8 mouse cellular contexts compared by ENCODE assay signal in the genomic region with DNA sequence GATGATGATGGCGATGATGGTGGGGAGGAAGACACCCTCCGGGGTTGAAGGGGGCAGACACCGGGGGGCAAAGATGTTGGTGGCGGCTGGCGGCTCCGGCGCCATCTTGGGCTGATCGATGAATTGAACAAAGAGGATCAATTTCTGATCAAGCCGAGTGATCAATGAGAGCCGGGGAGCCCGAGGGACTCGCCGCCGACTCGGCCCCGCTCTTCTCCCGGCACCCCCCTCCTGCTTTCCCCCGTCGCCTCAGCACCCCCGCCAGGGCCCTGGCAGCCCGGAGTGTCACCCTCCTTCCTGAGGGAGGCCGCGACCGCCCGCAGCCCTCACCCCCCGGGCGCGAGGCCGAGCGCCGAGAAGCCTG. TPM values are rescaled to one million over a fixed set of nuclear protein-coding genes. Genes with fewer than 3 reads are reported as not detected.
DNase-seq lines count a peak whose midpoint lies in the region; ATAC-seq and TF ChIP-seq lines count a peak whose summit lies in the region.

No protein-coding gene starts in this region.

- peak overlapping the region; percentile 96 for H3K9ac ChIP-seq in heart, embryonic 16.5 days (ENCODE audit: low read length)
- peak overlapping the region; percentile 84 for H3K9ac ChIP-seq in liver, postnatal 0 days (replicated peaks)

- peak overlapping the region; percentile 96 for H3K27ac ChIP-seq in heart, embryonic 16.5 days (ENCODE audit: low read length)
- peak overlapping the region; percentile 80 for H3K27ac ChIP-seq in liver, postnatal 0 days (ENCODE audit: low read depth)

- H3K4me1 ChIP-seq in heart, embryonic 16.5 days (ENCODE audit: control insufficient read depth, insufficient read depth, low read length), result peaks cover 16% of the 10 kb centered on the region
- peaks cover 9% of the 10 kb centered on the region for H3K4me1 ChIP-seq in liver, postnatal 0 days (ENCODE audit: insufficient read depth)

- H3K36me3 ChIP-seq in heart, embryonic 16.5 days (ENCODE audit: control insufficient read depth, insufficient read depth), result no peaks in the 10 kb centered on the region
- no peaks in the 10 kb centered on the region for H3K36me3 ChIP-seq in liver, postnatal 0 days (replicated peaks; ENCODE audit: insufficient read depth, low read length)

- DNase-seq in kidney, adult 9 months, result peak; percentile 37
- no peak for DNase-seq in kidney, postnatal 14 days
- DNase-seq in urinary bladder, postnatal 10 days (ENCODE audit: low spot score), result peak; percentile 14
- DNase-seq in urinary bladder, postnatal 4 days (ENCODE audit: low spot score in 2 of 2), result no peak
- DNase-seq in liver, postnatal 0 days, result no peak
- DNase-seq in adipocyte (ENCODE audit: low spot score) (no peak), MN1 (ENCODE audit: low spot score) (no peak)

- H3K4me3 ChIP-seq in heart, embryonic 16.5 days (ENCODE audit: low read length), result peak overlapping the region; percentile 77
- peak overlapping the region; percentile 99 for H3K4me3 ChIP-seq in liver, postnatal 0 days (ENCODE audit: low read depth, low read length)

- WGBS in heart, embryonic 16.5 days, result under 1% methylated on average over 30 of the region's 31 CpGs
- under 1% methylated on average over 27 of the region's 31 CpGs for WGBS in liver, postnatal 0 days (ENCODE audit: insufficient replicate concordance)

- peak overlapping the region; percentile 95 for H3K4me2 ChIP-seq in heart, embryonic 16.5 days (ENCODE audit: low read depth, low read length)
- H3K4me2 ChIP-seq in liver, postnatal 0 days (ENCODE audit: low read depth, low read length), result peak overlapping the region; percentile 100

- H3K9me3 ChIP-seq in heart, embryonic 16.5 days (replicated peaks; ENCODE audit: control insufficient read depth, low read length), result no peaks in the 10 kb centered on the region
- H3K9me3 ChIP-seq in liver, postnatal 0 days (ENCODE audit: low read length), result no peaks in the 10 kb centered on the region

- no peak for TF ChIP-seq EP300 in liver, postnatal 0 days (IDR thresholded peaks at IDR 0.05; ENCODE audit: low read depth)

- TF ChIP-seq CTCF in liver, postnatal 0 days (IDR thresholded peaks at IDR 0.05; ENCODE audit: low read depth), result no peak

- peak; percentile 26 for ATAC-seq in heart, embryonic 16.5 days (replicated peaks; ENCODE audit: extremely low read depth, insufficient read depth, low FRiP score)
- peak; percentile 49 for ATAC-seq in liver, postnatal 0 days

- H3K27me3 ChIP-seq in heart, embryonic 16.5 days (ENCODE audit: control insufficient read depth, insufficient read depth, low read length), result peaks cover 2% of the 10 kb centered on the region; the same call in 1 of the 2 replicates
- H3K27me3 ChIP-seq in liver, postnatal 0 days (ENCODE audit: insufficient read depth, low read length), result peaks cover 28% of the 10 kb centered on the region

RNA-seq across cellular contexts. Expression of a gene that starts 0.5 kb away (rescaled TPM):
- 87.6 and 89.0 TPM in 2 replicates for polyA plus RNA-seq in heart, embryonic 16.5 days (2015; fragmentation: Nextera tagmentation; extraction: Ambion mirVana)
- 9.2 and 10.7 TPM in 2 replicates for polyA plus RNA-seq in liver, postnatal 0 days (2015; fragmentation: Nextera tagmentation; extraction: Ambion mirVana)

Comparison
In these comparisons a context has a peak if more than half of its experiments do, and no peak if none do; other contexts are left out.
1. DNase-seq: peak in kidney, adult 9 months (single experiment) and urinary bladder, postnatal 10 days (single experiment); none in kidney, postnatal 14 days (single experiment), urinary bladder, postnatal 4 days (0 of 2), liver, postnatal 0 days (single experiment), adipocyte (single experiment) and MN1 (single experiment).